Mouse (Mus musculus) induced T-regulatory cell, adult 2 months (primary cell): Measurements from ENCODE around the gene Chrm3.

ENCODE experiments used
- DNase-seq: peaks from one replicate; pipeline ENCODE4 v3.0.0-alpha.2; 2012; ENCODE audit warnings: low read depth

The Chrm3 gene

DNA sequence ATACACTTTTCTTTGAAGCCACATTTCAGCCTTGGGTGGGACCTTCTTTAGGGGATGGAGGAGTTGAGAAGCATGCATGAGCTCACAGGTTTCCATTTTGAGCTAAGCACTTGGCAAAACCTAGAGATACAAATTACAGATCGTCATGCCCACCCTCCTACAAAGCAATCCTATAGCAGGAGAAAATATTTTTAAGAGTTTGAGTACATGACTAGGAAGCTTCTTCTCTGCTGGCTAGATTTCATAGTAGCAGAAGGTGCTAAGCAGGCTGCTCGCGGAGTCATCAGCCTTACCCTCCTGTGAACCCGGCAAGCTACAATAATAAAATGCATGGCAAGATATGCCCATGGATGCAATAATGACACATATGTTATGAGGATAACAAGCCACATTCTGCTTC is 124.4 kb downstream of the Chrm3 start:
- no peak for DNase-seq

DNA sequence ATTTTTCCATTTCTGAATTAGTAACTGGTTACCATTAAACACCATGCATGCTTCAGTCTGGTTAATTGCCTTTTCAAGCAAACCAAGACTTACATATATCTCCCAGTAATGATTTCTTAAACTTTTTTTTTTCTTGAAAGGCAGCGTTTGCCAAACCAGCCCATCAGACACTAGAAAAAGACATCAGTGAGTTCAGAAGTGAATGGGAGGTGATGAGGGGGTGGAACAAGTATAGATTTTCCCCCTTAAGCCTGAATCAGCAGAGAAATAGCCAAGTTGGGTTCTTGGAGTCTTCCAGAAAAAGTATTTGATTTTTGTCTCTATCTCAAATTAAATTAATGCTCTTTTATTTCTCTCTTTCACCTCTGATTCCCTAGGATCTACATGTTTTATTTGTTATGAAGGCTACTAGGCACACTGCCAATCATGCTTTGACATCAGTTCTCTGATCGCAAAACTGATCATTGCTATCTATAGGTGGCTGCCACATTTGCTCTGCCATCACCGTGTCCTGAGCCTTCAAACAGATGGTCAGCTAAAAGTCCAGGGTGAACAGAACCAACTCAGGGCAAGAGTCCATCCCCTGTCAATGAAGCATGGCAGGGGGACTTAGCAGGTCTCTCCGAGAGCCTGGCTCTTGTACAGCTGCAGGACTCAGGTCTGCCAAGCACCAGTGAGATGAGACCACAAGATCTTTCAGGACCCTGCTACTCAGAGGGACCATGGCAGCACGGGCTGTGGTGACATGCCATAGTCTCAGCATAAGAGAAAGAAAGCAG is 125.1 kb downstream of the Chrm3 start:
- DNase-seq, result no peak

DNA sequence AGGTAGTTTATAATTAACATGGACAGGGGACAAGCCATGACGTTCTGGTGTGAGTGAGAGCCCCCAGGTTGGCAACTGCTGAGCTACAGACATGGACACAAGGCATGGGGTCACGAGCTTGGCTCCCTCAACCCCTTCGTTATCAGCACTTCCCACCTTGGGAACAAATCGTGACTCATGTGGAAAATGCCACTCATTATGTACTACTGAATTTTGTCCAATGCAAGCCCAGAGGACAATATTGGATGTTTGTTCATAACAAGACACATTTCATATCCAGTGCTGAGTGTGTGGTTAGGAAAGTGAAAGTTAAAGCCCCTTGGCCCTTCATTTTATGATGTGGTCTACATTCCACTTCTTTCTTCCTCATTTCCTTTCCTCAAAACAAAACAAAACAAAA is 140.2 kb downstream of the Chrm3 start:
- no peak for DNase-seq

DNA sequence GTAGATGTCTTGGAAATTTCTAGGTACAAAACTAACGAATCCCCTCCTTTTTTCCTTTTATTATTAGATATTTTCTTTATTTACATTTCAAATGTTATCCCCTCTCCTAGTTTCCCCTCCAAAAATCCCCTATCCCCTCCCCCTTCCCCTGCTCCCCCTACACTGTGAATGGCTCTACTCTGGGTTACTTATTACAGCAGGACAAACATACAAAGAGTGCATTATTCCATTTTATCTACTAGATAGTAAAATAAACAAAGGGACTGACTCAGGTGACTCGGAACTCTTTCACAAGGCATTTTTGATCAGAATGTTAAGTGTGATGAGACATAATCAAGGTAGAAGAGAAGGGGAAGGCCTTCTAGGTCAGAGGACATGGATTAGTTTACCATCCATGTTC is 148.5 kb downstream of the Chrm3 start:
- no peak for DNase-seq

DNA sequence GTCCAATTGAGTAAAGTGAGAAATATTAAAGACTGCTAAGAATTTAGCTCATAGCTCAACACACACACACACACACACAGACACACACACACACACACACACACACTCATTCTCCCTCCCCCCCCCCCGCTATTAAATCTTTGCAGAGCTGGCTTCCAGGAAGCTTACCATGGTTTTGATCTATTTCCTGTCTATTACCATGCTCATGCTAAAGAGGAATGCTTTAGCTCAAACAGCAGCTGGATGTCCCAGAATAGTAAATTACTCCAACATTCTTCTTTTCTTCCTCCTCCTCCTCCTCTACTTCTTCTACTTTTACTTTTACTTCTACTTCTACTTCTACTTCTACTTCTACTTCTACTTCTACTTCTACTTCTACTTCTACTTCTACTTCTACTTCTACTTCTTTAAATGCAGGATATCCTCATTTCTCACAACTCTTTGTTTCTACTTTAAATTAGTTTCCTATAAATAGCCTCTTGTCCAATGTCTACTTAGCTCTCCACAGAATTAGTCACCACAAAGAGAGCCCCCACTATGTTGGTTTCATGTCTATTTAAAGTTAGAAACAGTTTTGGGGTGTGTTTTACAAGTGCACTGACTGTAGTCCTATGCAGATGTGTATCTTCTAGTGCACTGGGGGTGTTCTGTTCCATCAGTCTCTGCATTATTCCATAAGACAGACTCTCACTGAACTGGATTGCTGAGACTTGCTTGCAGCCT is 150.0 kb downstream of the Chrm3 start:
- DNase-seq, result no peak

DNA sequence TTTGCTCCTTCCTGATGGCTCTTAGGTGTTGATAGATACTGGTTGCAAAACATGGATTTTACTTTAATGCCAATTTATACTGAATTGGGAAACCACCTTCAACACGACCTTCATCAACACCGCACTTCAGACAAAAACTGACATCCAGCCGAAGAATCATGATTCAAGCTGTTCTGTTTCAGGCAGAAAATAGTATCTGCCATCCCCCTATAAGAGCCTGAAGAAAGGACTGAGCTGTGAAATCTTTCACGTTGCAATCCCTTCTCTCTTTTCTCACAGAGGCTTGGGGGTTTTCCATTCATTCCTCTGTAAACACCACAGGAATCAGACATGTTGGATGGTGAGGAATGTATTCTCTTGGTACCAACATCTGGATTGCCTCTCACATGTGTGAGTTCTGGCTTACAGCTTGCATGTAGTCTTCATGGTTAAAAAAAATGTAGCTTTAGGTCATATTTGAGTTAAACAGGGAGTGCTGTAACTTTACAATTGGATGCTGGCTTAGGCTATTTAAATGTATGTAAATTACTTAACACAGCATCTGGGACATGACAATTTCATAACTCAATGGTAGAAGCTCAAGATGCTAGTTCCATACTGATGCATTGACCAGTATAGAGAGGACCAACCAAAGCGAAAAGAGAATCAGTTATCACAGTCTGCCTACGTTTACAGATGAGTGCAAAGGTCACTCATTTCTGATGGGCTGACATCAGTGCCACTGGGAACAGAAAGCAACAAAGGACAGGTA is 161.3 kb downstream of the Chrm3 start:
- no peak for DNase-seq

DNA sequence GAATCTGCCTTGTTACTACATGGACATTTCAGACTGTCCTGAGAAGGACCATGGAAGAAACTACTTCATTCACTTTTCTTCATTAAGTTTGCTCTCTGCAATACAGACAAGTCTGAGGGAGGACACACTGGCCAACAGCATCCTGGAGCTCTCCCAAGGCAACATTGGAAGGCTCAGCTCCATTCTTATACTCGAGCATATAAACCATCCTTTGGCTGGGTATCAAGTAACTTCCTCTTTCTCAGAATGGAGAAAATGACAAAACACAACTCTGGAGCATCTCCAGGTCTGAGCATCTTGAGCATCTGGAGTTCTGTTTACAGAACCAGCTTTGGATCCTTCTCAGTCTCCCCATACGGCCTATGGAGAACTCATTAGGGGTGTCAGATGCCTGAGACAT is 170.8 kb downstream of the Chrm3 start:
- DNase-seq, result no peak

DNA sequence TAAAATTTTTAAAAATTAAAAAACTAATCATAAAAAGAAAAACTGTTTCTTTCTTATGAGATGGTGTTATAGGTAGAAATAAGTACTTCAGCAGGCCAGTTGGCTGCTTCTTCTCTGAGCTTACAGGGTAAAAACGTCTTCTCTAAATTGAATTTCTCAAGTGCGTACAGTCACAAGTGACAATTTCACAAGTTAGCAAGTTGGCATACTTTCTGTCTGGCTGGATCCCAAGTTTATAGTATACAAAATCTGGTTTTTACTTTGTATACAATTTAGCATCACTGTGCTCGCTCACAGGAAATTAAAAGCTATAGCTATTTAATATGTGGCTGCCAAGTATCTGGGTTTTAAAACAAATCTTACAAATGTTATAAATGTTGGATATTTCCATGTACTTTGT is 172.7 kb downstream of the Chrm3 start:
- no peak for DNase-seq

DNA sequence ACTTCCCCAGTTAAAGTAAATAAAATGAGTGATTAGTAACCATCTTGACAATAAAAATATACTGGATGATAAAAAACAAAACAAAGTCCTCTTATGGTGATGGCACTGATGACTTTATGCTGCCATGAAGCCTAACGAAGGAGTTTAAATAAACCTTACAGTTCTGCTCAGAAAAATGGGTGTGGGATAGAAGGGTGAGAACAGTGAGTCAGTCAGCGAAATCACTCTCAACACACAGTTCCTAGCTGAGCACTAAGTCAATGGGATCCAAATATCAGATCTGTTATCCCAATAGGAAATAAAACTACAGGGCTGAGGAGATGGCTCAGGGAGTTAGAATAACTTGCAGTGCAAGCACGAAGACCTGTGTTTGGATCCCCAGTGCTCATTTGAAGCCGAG is 176.8 kb downstream of the Chrm3 start:
- no peak for DNase-seq

DNA sequence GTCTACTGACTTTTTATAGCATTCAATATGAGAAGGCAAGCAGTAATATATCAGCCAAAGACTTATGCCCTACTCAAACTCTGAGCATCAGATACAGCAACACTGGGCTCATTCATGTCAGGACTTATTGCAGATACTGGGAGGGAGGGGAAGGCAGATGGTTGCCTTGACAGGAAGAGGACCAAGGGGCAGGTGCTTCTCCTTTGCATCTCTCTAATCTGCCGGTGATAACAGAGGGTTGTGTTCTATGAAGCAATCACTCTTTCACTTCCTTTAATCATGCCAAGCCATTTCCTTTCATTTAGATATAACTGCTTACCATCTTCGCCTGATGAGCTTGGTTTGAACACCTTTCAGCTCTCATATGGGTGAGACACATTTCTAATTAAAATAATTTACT is 177.9 kb downstream of the Chrm3 start:
- no peak for DNase-seq

DNA sequence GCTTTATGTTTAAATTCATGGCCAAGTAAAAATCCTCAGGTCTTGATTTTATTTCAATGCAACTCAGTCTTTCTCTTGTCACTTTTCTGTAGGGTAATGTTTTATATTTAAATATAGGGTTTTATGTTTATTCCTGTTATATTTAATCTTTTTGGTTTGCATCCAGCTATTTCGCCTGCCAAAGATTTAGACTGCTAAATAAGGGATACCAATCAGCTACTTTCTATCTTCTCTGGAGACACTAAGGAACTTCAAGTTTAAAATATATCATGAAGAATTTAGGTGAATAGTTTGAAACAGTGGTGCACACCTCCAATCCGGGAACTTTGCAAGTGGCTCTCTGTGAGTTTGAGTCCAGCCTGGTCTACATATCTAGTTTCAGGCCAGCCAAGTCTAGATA is 190.1 kb downstream of the Chrm3 start:
- no peak for DNase-seq

DNA sequence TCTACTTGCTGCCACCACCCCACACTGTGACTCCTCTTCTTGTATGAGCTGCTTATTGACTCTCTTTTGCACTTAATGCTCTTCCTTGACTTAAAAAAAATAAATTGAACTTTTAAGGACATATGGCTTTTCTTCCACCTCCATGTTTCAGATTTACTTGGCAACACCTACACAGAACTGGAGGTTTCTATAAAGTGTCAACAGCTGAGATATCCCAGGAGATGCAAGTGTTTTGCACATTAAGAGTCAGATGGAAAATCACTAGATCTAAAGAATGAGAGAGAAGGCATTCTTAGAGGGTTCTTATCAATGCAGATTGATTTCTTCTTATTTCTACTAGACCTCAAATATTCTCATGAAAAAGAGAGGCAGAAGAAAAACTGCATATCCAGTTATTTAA is 197.3 kb downstream of the Chrm3 start:
- no peak for DNase-seq

DNA sequence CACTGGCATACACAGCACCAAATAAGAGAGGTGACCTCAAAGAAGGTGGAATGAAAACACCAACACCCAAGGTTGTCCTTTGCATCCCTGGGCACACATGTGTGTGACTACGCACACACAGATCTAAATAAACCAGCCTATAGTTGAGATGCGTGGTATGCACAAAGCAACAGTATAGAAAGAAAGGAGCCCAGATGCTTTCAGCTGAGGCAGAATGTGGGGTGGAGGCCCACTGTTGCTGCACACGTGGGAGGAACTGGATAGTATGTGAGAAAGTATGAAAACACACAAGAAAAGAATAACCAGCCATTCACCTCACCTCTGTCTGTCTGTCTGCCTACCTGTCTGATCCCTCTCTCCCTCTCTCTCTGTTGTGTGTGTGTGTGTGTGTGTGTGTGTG is 203.2 kb downstream of the Chrm3 start:
- no peak for DNase-seq

DNA sequence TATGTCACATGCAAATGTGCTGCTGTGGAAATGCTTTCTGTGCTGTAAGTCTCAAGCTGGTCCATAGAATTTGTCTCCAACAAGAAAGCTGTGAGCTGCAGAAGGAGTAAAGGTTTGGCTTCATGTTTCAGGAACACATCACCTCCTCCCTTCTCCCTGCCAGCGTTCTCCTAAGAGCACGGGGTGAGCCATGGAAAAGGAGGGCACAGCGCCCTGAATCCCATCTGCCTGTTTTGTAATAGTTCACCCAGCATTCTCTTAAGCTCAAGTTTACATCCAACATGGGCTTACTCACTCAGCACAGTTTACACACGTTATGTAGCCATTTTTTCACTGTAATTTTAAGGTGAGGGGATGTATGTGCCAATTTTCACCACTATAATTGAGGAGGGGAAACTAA is 220.1 kb downstream of the Chrm3 start:
- no peak for DNase-seq

DNA sequence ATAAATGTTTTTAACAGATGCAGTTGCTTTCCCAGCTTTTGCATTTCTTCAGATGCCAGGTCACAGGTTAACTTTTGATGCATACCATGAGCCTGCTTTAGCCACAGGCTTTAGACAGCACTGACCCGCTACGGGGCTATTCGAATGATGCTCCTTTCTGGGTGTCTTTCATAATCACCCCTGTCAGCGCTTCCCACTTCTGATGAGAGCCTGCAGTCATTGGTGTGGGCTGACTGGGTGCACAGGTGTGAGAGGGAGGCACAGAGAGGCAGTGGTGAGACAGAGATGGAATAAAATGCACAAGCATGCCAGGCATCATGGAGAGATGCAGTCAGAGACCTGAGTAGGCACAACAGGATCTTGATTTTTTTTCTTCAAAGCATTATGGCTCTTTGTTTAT is 221.8 kb downstream of the Chrm3 start:
- DNase-seq, result no peak

DNA sequence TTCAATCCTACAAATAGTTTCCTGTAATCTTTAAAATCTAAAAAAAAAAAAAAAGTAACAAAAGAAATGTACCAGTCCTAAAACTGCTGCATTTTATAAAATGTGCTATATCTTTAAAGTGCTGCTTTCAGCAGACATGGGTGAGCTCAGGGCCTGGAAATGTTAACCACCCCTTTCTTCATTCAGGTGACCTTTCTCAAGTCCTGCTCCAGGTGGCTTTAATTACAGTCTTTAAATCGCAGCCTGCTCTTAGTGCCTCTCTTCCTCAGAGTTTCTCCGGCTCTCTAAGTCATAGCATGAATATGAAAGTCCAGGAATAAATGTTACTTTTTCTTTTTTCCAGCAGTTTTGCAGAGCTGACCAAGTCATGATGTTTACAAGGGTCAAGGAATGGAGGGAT is 229.6 kb downstream of the Chrm3 start:
- no peak for DNase-seq

DNA sequence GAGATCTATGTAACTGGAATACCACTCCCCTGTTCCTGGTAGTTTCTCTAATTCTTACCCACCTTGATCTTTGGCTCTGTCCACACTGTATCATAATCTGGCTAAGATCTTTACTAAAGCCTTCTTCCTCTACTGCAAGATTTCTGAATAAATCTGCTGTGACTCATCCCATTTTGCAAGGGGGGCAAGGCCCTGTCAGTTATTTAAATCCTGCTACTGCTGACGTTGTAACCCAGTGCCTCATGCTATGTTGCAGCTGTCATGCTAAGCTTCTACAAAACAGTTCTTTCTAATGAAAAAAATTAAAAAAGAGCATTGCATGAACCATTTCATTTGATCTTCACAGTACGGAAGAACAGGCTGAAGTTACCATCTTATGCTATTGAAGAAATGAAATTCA is 248.4 kb downstream of the Chrm3 start:
- no peak for DNase-seq

DNA sequence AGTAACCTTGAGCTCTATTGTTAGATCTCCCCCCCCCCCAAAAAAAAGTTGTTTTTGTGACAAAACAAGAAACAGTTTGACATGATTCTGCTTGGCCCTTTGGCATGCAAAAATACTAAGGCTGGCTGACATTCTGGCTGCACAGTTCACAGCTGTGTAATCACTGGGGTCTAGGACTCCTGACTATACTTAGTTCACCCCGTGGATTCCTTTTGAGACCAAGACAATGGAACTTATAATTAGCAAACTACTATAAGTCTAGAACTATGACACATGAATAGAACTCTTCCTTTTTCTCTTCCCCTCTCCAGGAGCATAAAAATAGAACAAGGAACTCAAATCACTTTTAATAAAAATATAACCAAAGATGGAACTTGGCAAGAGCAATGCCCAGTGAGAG is 251.1 kb downstream of the Chrm3 start:
- DNase-seq, result no peak

DNA sequence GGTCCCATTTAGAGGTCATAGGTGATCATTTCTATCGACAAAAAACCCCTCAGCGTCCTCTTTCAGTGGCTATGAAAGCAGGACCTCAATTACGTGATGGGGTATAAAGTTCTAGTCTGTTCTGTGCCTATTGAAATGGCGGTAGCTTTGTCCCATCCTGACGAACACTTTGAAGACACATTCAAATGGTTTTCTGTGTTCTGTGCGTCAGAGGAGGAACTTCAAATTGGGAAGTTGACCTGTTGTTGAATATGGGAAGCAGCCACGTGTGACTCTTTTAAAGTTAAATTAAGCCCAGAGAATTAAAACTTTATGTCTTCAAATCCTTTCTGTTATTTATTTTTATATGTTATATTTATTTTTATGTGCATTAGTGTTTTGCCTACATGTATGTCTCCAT is 253.3 kb downstream of the Chrm3 start:
- DNase-seq, result no peak

DNA sequence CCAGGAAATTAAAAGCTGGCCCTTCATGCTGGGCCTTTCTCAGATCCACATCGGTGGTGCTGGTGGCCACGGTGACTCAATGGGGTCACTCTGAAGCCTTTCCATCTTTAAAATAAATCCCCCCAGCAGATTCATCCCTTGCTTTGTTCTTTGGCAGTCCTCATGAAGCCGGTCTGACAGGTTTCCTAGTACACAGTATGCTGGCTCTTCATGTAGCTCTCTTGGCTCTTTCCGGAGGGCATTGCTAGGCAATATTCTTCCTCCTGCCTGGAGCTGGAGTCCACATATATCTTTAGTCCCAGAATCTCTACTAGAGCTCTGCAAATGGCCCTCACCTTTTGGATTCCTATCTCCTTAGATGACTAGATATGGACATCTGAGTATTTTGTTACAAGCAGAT is 269.9 kb downstream of the Chrm3 start:
- DNase-seq, result no peak

DNA sequence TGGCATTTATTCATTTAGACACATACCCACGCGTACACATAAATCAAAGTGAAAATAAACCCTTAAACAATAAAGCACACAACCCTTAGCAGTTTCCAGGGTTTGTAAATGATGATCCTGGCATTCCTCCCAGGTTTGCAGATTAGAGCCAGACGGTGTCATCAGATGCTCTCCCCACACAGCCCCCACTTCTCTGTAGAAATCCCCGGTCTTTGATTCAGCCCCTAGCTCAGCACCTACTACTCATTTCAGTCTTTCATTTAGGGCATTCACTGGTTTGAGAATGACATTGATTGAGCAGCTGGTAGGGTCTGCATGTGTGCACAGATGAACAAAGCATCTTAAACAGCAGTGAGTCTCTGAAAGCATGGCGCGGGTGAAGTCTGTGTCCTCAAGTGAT is 274.3 kb downstream of the Chrm3 start:
- no peak for DNase-seq

DNA sequence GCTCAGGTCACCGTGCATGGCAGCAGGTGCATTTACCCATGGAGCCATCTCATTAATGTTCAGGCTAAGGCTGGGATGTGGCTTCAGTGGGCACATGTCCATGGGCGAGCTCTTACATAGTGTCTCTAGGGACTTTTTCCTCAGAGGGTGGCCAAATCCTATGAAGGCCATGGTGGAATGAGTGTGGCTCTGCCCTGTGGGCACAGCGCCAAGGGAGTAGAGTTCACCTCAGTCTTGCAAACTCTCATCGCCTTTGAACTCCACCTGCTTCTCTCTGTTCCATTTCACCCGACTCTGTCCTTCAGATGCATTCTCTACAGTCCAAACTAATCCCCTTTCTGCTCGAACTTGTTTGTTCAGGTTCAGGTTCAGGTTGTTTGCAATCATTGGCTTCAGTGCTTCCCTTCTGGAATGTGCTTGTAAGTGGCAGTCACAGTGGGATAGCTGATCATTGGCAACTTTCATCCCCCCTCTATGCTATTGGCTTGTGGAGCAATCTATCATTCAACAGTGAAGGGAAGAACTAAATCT is 278.7 kb downstream of the Chrm3 start:
- DNase-seq, result no peak

DNA sequence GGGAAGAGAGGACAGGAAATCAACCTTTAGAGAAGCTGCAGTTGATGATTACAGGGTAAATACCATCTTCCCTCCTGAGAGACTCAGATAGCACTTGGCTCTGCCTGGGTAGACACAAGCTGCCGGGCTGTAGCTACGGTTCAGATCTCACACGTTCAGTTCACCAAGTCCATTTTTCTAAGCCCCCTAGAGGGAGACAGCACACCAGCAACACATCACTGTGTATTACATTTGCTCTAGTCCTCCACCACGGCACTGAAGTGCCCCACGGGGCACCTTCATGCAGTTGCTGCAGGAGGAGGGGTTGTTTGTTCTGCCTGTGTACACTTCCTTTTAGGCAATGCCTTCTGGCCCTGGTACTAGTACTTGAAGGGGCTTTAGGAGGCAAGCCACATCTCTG is 289.5 kb downstream of the Chrm3 start:
- peak; percentile 59 for DNase-seq
